Mouse (Mus musculus): ENCODE results near the gene Foxj1.
"Not testable (repeated sequence)": the region's sequence is repeated elsewhere in the genome, so short reads cannot be mapped to it uniquely, and the experiment has no call there.

Gene Foxj1

GRCm38 (mm10) chr11:116369051-116369450 is 33.9 kb upstream of the Foxj1 start:
- no peak for TF ChIP-seq CTCF (conservative IDR thresholded peaks at IDR 0.05; ENCODE audit: low read length)
- TF ChIP-seq POU5F1 (IDR thresholded peaks at IDR 0.05; ENCODE audit: borderline replicate concordance, low read length), result no peak
- TF ChIP-seq NANOG (IDR thresholded peaks at IDR 0.05; ENCODE audit: borderline replicate concordance, low read length), result no peak
- Histone ChIP-seq H3K4me1 (replicated peaks; ENCODE audit: low read depth, low read length) (peaks cover 55% of the 10 kb centered on the region), H3K9me3 (ENCODE audit: low read length) (no peaks in the 10 kb centered on the region), H3K36me3 (ENCODE audit: insufficient read depth, low read length) (no peaks in the 10 kb centered on the region), H3K27me3 (ENCODE audit: insufficient read depth, low read length) (0 out of 2 replicates have a peak, but pooled peaks cover 3% of the 10 kb centered on the region), H3K4me3 (replicated peaks; ENCODE audit: low read length) (no peak overlapping the region)

GRCm38 (mm10) chr11:116368116-116368515 is 32.9 kb upstream of the Foxj1 start:
- H3K4me1 ChIP-seq (replicated peaks; ENCODE audit: low read depth, low read length), result peaks cover 50% of the 10 kb centered on the region
- H3K4me3 ChIP-seq (replicated peaks; ENCODE audit: low read length), result no peak overlapping the region
- 0 out of 2 replicates have a peak, but pooled peaks cover 3% of the 10 kb centered on the region for H3K27me3 ChIP-seq (ENCODE audit: insufficient read depth, low read length)
- no peak for TF ChIP-seq NANOG (IDR thresholded peaks at IDR 0.05; ENCODE audit: borderline replicate concordance, low read length)
- no peak for TF ChIP-seq POU5F1 (IDR thresholded peaks at IDR 0.05; ENCODE audit: borderline replicate concordance, low read length)
- peak; percentile 88 for TF ChIP-seq CTCF (conservative IDR thresholded peaks at IDR 0.05; ENCODE audit: low read length)
- no peaks in the 10 kb centered on the region for H3K9me3 ChIP-seq (ENCODE audit: low read length)
- no peaks in the 10 kb centered on the region for H3K36me3 ChIP-seq (ENCODE audit: insufficient read depth, low read length)

- Histone ChIP-seq H3K4me3 (replicated peaks; ENCODE audit: low read length) (no peak overlapping the region), H3K4me1 (replicated peaks; ENCODE audit: low read depth, low read length) (peaks cover 43% of the 10 kb centered on the region), H3K9me3 (ENCODE audit: low read length) (no peaks in the 10 kb centered on the region), H3K27me3 (ENCODE audit: insufficient read depth, low read length) (0 out of 2 replicates have a peak, but pooled peaks cover 3% of the 10 kb centered on the region), H3K36me3 (ENCODE audit: insufficient read depth, low read length) (no peaks in the 10 kb centered on the region)
- TF ChIP-seq POU5F1 (IDR thresholded peaks at IDR 0.05; ENCODE audit: borderline replicate concordance, low read length), result no peak
- no peak for TF ChIP-seq NANOG (IDR thresholded peaks at IDR 0.05; ENCODE audit: borderline replicate concordance, low read length)
- TF ChIP-seq CTCF (conservative IDR thresholded peaks at IDR 0.05; ENCODE audit: low read length), result no peak
Observed at GRCm38 (mm10) chr11:116366647-116367046, 31.4 kb upstream of the Foxj1 start.

- H3K4me1 ChIP-seq (replicated peaks; ENCODE audit: low read depth, low read length), result peaks cover 41% of the 10 kb centered on the region
- TF ChIP-seq CTCF (conservative IDR thresholded peaks at IDR 0.05; ENCODE audit: low read length) (no peak), NANOG (IDR thresholded peaks at IDR 0.05; ENCODE audit: borderline replicate concordance, low read length) (no peak), POU5F1 (IDR thresholded peaks at IDR 0.05; ENCODE audit: borderline replicate concordance, low read length) (no peak)
- 0 out of 2 replicates have a peak, but pooled peaks cover 3% of the 10 kb centered on the region for H3K27me3 ChIP-seq (ENCODE audit: insufficient read depth, low read length)
- H3K4me3 ChIP-seq (replicated peaks; ENCODE audit: low read length), result no peak overlapping the region
- H3K9me3 ChIP-seq (ENCODE audit: low read length), result no peaks in the 10 kb centered on the region
- no peaks in the 10 kb centered on the region for H3K36me3 ChIP-seq (ENCODE audit: insufficient read depth, low read length)
Observed at GRCm38 (mm10) chr11:116366124-116366523, 30.9 kb upstream of the Foxj1 start.

- 0 out of 2 replicates have a peak, but pooled peaks cover 3% of the 10 kb centered on the region for H3K27me3 ChIP-seq (ENCODE audit: insufficient read depth, low read length)
- H3K36me3 ChIP-seq (ENCODE audit: insufficient read depth, low read length), result no peaks in the 10 kb centered on the region
- H3K4me3 ChIP-seq (replicated peaks; ENCODE audit: low read length), result no peak overlapping the region
- no peaks in the 10 kb centered on the region for H3K9me3 ChIP-seq (ENCODE audit: low read length)
- TF ChIP-seq POU5F1 (IDR thresholded peaks at IDR 0.05; ENCODE audit: borderline replicate concordance, low read length) (no peak), CTCF (conservative IDR thresholded peaks at IDR 0.05; ENCODE audit: low read length) (no peak), NANOG (IDR thresholded peaks at IDR 0.05; ENCODE audit: borderline replicate concordance, low read length) (no peak)
- peaks cover 36% of the 10 kb centered on the region for H3K4me1 ChIP-seq (replicated peaks; ENCODE audit: low read depth, low read length)
Observed at GRCm38 (mm10) chr11:116365432-116365831, 30.2 kb upstream of the Foxj1 start.

GRCm38 (mm10) chr11:116362015-116362414 is 26.8 kb upstream of the Foxj1 start:
- H3K9me3 ChIP-seq (ENCODE audit: low read length), result no peaks in the 10 kb centered on the region
- H3K36me3 ChIP-seq (ENCODE audit: insufficient read depth, low read length), result no peaks in the 10 kb centered on the region
- TF ChIP-seq CTCF (conservative IDR thresholded peaks at IDR 0.05; ENCODE audit: low read length) (no peak), NANOG (IDR thresholded peaks at IDR 0.05; ENCODE audit: borderline replicate concordance, low read length) (no peak), POU5F1 (IDR thresholded peaks at IDR 0.05; ENCODE audit: borderline replicate concordance, low read length) (no peak)
- H3K27me3 ChIP-seq (ENCODE audit: insufficient read depth, low read length), result peaks cover 13% of the 10 kb centered on the region
- H3K4me3 ChIP-seq (replicated peaks; ENCODE audit: low read length), result no peak overlapping the region
- H3K4me1 ChIP-seq (replicated peaks; ENCODE audit: low read depth, low read length), result peaks cover 26% of the 10 kb centered on the region

- H3K4me3 ChIP-seq (replicated peaks; ENCODE audit: low read length); H3K36me3 ChIP-seq (ENCODE audit: insufficient read depth, low read length); H3K9me3 ChIP-seq (ENCODE audit: low read length): not testable (repeated sequence)
- H3K4me1 ChIP-seq (replicated peaks; ENCODE audit: low read depth, low read length), result peaks cover 26% of the 10 kb centered on the region
- H3K27me3 ChIP-seq (ENCODE audit: insufficient read depth, low read length), result peaks cover 13% of the 10 kb centered on the region
Observed at GRCm38 (mm10) chr11:116360915-116361314, 25.7 kb upstream of the Foxj1 start.

GRCm38 (mm10) chr11:116359652-116360051 is 24.5 kb upstream of the Foxj1 start:
- peaks cover 5% of the 10 kb centered on the region; the same call in 1 of the 2 replicates for H3K36me3 ChIP-seq (ENCODE audit: insufficient read depth, low read length)
- H3K27me3 ChIP-seq (ENCODE audit: insufficient read depth, low read length), result peaks cover 19% of the 10 kb centered on the region
- no peak for TF ChIP-seq NANOG (IDR thresholded peaks at IDR 0.05; ENCODE audit: borderline replicate concordance, low read length)
- TF ChIP-seq CTCF (conservative IDR thresholded peaks at IDR 0.05; ENCODE audit: low read length), result no peak
- TF ChIP-seq POU5F1 (IDR thresholded peaks at IDR 0.05; ENCODE audit: borderline replicate concordance, low read length), result no peak
- peaks cover 26% of the 10 kb centered on the region for H3K4me1 ChIP-seq (replicated peaks; ENCODE audit: low read depth, low read length)
- no peak overlapping the region for H3K4me3 ChIP-seq (replicated peaks; ENCODE audit: low read length)
- no peaks in the 10 kb centered on the region; the same call in 1 of the 2 replicates for H3K9me3 ChIP-seq (ENCODE audit: low read length)
